Mouse (Mus musculus) heart, embryonic 16.5 days (tissue): ENCODE data around the gene Pnpla2. TPM values are rescaled to one million over a fixed set of nuclear protein-coding genes. Genes with fewer than 3 reads are reported as not detected.
A peak's percentile ranks its signal among the peaks of the same experiment; 100 is the strongest.
"Not testable (repeated sequence)": the region's sequence is repeated elsewhere in the genome, so short reads cannot be mapped to it uniquely, and the experiment has no call there.

Source experiments
- ATAC-seq: fragments of 200-750 bp; cut with Nextera tagmentation; replicated peaks from 2 replicates; pipeline ENCODE4 v1.8.0; 2017; ENCODE audit warnings: moderate number of reproducible peaks; ENCODE audit not compliant: insufficient read depth, low FRiP score; ENCODE audit errors: extremely low read depth
- H3K27ac ChIP-seq: fragments of 300-500 bp; sonication (generic); 2 replicates; pipeline ENCODE4 v1.5.1; 2014; ENCODE audit warnings: mild to moderate bottlenecking, low read length, control low read depth, moderate library complexity
- H3K27me3 ChIP-seq: fragments of 300-500 bp; sonication (generic); 2 replicates; pipeline ENCODE4 v1.6.1; 2014; ENCODE audit warnings: low read length, mixed read lengths; ENCODE audit not compliant: control insufficient read depth, insufficient read depth
- H3K36me3 ChIP-seq: fragments of 300-500 bp; sonication (generic); 2 replicates; pipeline ENCODE4 v1.6.1; 2014; ENCODE audit not compliant: control insufficient read depth, insufficient read depth
- H3K4me1 ChIP-seq: fragments of 300-500 bp; sonication (generic); 2 replicates; pipeline ENCODE4 v1.6.1; 2014; ENCODE audit warnings: low read length, mixed read lengths; ENCODE audit not compliant: control insufficient read depth, insufficient read depth
- H3K4me2 ChIP-seq: fragments of 300-500 bp; sonication (generic); 2 replicates; pipeline ENCODE4 v1.6.1; 2014; ENCODE audit warnings: low read depth, mild to moderate bottlenecking, control low read depth, low read length
- H3K4me3 ChIP-seq: fragments of 300-500 bp; sonication (generic); 2 replicates; pipeline ENCODE4 v1.5.1; 2014; ENCODE audit warnings: mild to moderate bottlenecking, control low read depth, low read length
- H3K9ac ChIP-seq: fragments of 300-500 bp; sonication (generic); 2 replicates; pipeline ENCODE4 v1.6.1; 2014; ENCODE audit warnings: low read length, control low read depth
- H3K9me3 ChIP-seq: fragments of 300-500 bp; sonication (generic); replicated peaks from 2 replicates; pipeline ENCODE4 v1.6.1; 2016; ENCODE audit warnings: low read length; ENCODE audit not compliant: control insufficient read depth
- WGBS: fragments of 180-500 bp; shearing (Covaris S2); extraction: QIAGEN DNeasy Blood & Tissue Kit; methylation state at CpG from one replicate; pipeline ENCODE4 v1.1.7; 2014; 5-methylcytosine and 5-hydroxymethylcytosine counted together
- polyA plus RNA-seq: library from polyadenylated mRNA; unstranded; fragments of >200 nt; fragmentation: Nextera tagmentation; extraction: Ambion mirVana; gene quantifications from 2 replicates; pipeline ENCODE4 v1.2.1, GENCODE M21; 2015

The Pnpla2 gene
- polyA plus RNA-seq, 1 experiment from 2014 or later, result 78.0 TPM

GRCm38 (mm10) chr7:141441460-141441859, 13.5 kb upstream of the Pnpla2 start:
- no peak overlapping the region for H3K4me3 ChIP-seq
- H3K4me1 ChIP-seq, result peaks cover 28% of the 10 kb centered on the region
- H3K36me3 ChIP-seq, result peaks cover 10% of the 10 kb centered on the region
- ATAC-seq, result no peak
- no peak overlapping the region for H3K27ac ChIP-seq
- WGBS, result 93% methylated on average over 9 of the region's 9 CpGs
- no peak overlapping the region for H3K4me2 ChIP-seq
- no peaks in the 10 kb centered on the region for H3K27me3 ChIP-seq
- H3K9me3 ChIP-seq, result no peaks in the 10 kb centered on the region
- H3K9ac ChIP-seq, result no peak overlapping the region

DNA sequence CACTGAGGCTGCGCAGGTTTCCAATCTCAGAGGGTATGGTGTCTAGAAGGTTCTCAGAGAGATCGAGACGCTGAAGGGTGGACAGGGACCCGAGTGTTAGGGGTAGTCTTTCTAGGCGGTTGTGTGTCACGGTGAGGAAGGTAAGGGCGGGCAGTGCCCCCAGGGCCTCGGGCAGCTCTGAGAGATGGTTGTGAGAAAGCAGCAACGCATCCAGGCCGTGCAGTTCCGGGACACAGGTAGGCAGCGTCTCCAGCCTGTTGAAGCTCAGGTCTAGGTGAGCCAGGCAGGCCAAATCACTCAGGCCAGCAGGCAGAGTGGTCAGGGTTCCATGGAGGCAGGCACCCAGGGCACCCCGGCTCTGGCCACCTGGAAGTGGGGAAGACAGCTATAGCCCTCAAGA, 12.8 kb upstream of the Pnpla2 start:
- Histone ChIP-seq H3K27ac (no peak overlapping the region), H3K4me3 (no peak overlapping the region; the same call in 1 of the 2 replicates), H3K36me3 (peaks cover 10% of the 10 kb centered on the region), H3K9ac (peak overlapping the region; percentile 76), H3K4me2 (no peak overlapping the region), H3K4me1 (peaks cover 24% of the 10 kb centered on the region), H3K27me3 (no peaks in the 10 kb centered on the region), H3K9me3 (no peaks in the 10 kb centered on the region)
- no peak for ATAC-seq
- 89% methylated on average over 13 of the region's 13 CpGs for WGBS

GRCm38 (mm10) chr7:141443081-141443821, 11.7 kb upstream of the Pnpla2 start:
- Histone ChIP-seq H3K36me3 (peaks cover 8% of the 10 kb centered on the region), H3K9ac (peak overlapping the region; percentile 76), H3K4me2 (peak overlapping the region; percentile 96), H3K9me3 (no peaks in the 10 kb centered on the region), H3K4me1 (peaks cover 25% of the 10 kb centered on the region), H3K4me3 (peak overlapping the region; percentile 66), H3K27ac (peak overlapping the region; percentile 24; the same call in 1 of the 2 replicates), H3K27me3 (no peaks in the 10 kb centered on the region)
- no peak for ATAC-seq
- WGBS, result 15% methylated on average over 12 of the region's 12 CpGs

DNA sequence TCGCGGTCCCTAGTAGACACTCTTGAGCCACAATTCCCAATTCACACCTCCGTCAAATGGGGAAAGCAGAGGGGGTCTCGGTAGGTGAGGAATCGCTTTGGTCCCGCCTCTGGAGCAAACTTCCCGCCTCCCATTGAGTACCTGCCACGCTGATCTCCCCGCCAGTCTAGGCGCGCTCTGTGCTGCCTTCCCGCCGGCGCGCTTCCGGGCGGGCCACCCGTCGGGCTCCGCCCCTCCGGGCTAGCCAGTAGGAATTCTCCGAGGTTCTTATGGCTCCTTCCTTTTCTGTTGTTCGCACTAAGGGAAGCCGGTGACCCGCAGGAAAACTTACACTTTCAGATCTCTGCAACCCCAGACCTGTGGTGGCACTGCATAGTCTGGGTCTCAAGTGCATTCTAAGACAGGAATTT, 11.2 kb upstream of the Pnpla2 start, which contains the start of gene Pidd1:
Pidd1 (minus strand) TSS at position 198 of the 410 bp plus-strand sequence.
- H3K9ac ChIP-seq, result peak within 1 kb of the TSS; percentile 76
- WGBS, result under 1% methylated on average over 25 of the region's 25 CpGs
- peak within 1 kb of the TSS; percentile 76 for H3K27ac ChIP-seq
- H3K4me1 ChIP-seq, result peaks cover 31% of the 10 kb centered on the region
- no peaks in the 10 kb centered on the region for H3K27me3 ChIP-seq
- H3K9me3 ChIP-seq, result no peaks in the 10 kb centered on the region
- peak within 1 kb of the TSS; percentile 66 for H3K4me3 ChIP-seq
- ATAC-seq, result peak; percentile 52
- peak within 1 kb of the TSS; percentile 96 for H3K4me2 ChIP-seq
- peaks cover 10% of the 10 kb centered on the region for H3K36me3 ChIP-seq

- not testable (repeated sequence) for H3K27me3 ChIP-seq, ATAC-seq, H3K4me2 ChIP-seq, H3K9me3 ChIP-seq, H3K4me3 ChIP-seq, H3K27ac ChIP-seq, H3K9ac ChIP-seq
- WGBS, result 79% methylated on average over 3 of the region's 3 CpGs
- H3K4me1 ChIP-seq, result peaks cover 26% of the 10 kb centered on the region
- peaks cover 17% of the 10 kb centered on the region for H3K36me3 ChIP-seq
These were observed 8.6 kb upstream of the Pnpla2 start for GRCm38 (mm10) chr7:141446374-141446773.

GRCm38 (mm10) chr7:141447110-141447991, 7.6 kb upstream of the Pnpla2 start, which contains the start of gene Rplp2:
Rplp2 (plus strand) TSS chr7:141447370.
- Histone ChIP-seq H3K36me3 (peaks cover 18% of the 10 kb centered on the region), H3K4me2 (peak within 1 kb of the TSS; percentile 74), H3K9me3 (no peaks in the 10 kb centered on the region), H3K4me3 (peak within 1 kb of the TSS; percentile 83), H3K9ac (peak within 1 kb of the TSS; percentile 92), H3K4me1 (peaks cover 25% of the 10 kb centered on the region), H3K27ac (peak within 1 kb of the TSS; percentile 95), H3K27me3 (no peaks in the 10 kb centered on the region)
- under 1% methylated on average over 63 of the region's 63 CpGs for WGBS
- ATAC-seq, result peak; percentile 89

DNA sequence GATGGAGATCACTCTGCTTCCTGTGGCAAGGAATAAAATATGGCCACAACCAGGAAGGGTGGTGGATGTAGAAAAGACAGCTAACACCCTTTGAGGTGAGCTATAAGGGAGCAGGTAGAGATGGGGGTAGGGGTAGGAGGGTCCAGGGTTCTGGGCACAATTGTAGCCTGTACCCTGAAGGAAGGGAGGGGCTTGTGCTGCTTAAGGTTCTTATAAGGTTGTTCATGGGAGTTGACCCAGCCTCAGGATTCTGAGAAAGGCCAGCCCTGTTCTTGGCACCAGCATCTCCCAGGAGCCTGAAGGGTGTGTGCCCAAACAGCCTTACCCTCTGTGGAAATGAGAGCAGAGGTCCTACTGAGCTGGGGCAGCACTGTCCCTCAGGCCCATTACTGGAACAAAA, 3.1 kb upstream of the Pnpla2 start:
- H3K9ac ChIP-seq, result no peak overlapping the region
- no peaks in the 10 kb centered on the region for H3K27me3 ChIP-seq
- no peak for ATAC-seq
- H3K4me1 ChIP-seq, result peaks cover 25% of the 10 kb centered on the region
- H3K27ac ChIP-seq, result no peak overlapping the region
- H3K9me3 ChIP-seq, result no peaks in the 10 kb centered on the region
- H3K4me3 ChIP-seq, result no peak overlapping the region
- peaks cover 18% of the 10 kb centered on the region for H3K36me3 ChIP-seq
- H3K4me2 ChIP-seq, result no peak overlapping the region

DNA sequence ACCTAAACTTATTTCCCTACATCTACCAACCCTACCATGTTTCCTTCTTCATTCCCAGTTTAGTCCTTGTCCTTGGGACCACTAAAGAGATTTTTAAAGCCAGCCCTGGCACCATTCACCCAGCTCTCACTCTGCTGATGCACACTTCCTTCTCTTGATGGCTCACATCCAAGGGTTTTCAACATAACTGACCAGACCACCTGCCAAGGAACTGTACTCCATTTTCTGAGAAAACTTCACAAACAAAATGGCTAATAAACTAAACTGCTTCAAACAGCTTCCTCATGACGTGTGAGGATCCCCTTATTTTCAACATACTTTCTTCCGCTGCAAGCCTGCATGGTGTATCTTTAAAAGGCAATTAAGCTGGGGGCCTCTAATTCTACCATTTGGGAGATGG, 1.4 kb upstream of the Pnpla2 start:
- Histone ChIP-seq H3K4me2 (no peak overlapping the region), H3K27me3 (no peaks in the 10 kb centered on the region), H3K36me3 (peaks cover 24% of the 10 kb centered on the region), H3K4me3 (no peak overlapping the region), H3K27ac (no peak overlapping the region), H3K9ac (no peak overlapping the region), H3K9me3 (no peaks in the 10 kb centered on the region), H3K4me1 (peaks cover 21% of the 10 kb centered on the region)
- no peak for ATAC-seq
- WGBS, result 66% methylated on average over 2 of the region's 2 CpGs
